Mouse (Mus musculus) kidney, adult 2 months (tissue): ENCODE data around the gene Gpr18.

Experiments
- CTCF ChIP-seq: fragments of 200-500 bp; conservative IDR thresholded peaks from 2 replicates; pipeline ENCODE4 v1.5.1; 2011; ENCODE audit warnings: low read depth, mild to moderate bottlenecking, control low read depth, low read length, moderate library complexity, mixed read lengths; ENCODE audit not compliant: insufficient read depth, insufficient read length
- POLR2A ChIP-seq: fragments of 200-500 bp; IDR thresholded peaks from one replicate; pipeline ENCODE4 v1.6.1; 2011; ENCODE audit warnings: low read depth, low read length, control low read depth

GRCm38 (mm10) chr14:121922016-121922415 lies 6.4 kb upstream of the Gpr18 start:
- no peak for TF ChIP-seq CTCF
- TF ChIP-seq POLR2A: no peak
